9 mouse cellular contexts compared by ENCODE assay signal in the genomic region with DNA sequence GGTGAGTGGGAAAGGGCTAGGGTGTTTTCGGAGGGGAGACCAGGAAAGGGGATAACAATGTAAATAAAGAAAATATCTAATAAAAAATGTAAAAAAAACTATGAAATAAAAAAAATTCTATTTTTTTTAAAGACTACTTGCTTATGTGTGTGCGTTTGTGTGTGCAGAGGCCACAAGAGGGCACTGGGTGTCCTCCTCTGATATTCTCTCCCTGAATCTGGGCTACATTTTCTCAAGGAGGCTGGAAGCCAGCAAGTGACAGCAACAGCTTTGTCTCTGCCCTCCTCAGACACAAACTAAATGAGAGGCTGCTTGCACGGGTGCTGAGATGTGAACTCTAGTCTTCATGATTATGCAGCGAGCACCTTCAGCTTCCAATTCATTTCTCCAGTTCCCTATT. TPM values are rescaled to one million over a fixed set of nuclear protein-coding genes. Genes with fewer than 3 reads are reported as not detected.
DNase-seq lines count a peak whose midpoint lies in the region; ATAC-seq and TF ChIP-seq lines count a peak whose summit lies in the region.
"Had no signal": no experiment of that assay in that cellular context is flagged by ENCODE, and none has a peak within 500 bp of the region (broad histone marks: within the 10 kb centered on the region; RNA-seq: fewer than 3 reads in every experiment).

No protein-coding gene starts in this region.

- no peaks in the 10 kb centered on the region for H3K27me3 ChIP-seq in kidney, adult 2 months (replicated peaks; ENCODE audit: control insufficient read depth, insufficient read depth, low read length)
- no peaks in the 10 kb centered on the region for H3K27me3 ChIP-seq in kidney, embryonic 16.5 days (ENCODE audit: insufficient read depth, low read length)
- H3K27me3 ChIP-seq in liver, embryonic 14.5 days (ENCODE audit: control insufficient read depth, insufficient read depth, low read length): no peaks in the 10 kb centered on the region
- H3K27me3 ChIP-seq in hindbrain, embryonic 12.5 days: no peaks in the 10 kb centered on the region
- H3K27me3 ChIP-seq: limb, embryonic 13.5 days had no signal

- no peak overlapping the region for H3K27ac ChIP-seq in kidney, adult 2 months (ENCODE audit: insufficient read depth, low read depth, low read length)
- H3K27ac ChIP-seq in kidney, embryonic 16.5 days (ENCODE audit: low read length): no peak overlapping the region
- no peak overlapping the region for H3K27ac ChIP-seq in liver, embryonic 14.5 days
- no peak overlapping the region for H3K27ac ChIP-seq in hindbrain, embryonic 12.5 days
- H3K27ac ChIP-seq: limb, embryonic 13.5 days had no signal

- ATAC-seq in kidney, embryonic 16.5 days (ENCODE audit: low FRiP score, low TSS enrichment): no peak
- ATAC-seq in liver, embryonic 14.5 days (ENCODE audit: insufficient read depth): no peak
- ATAC-seq in activated CD4-positive, CD25-positive, alpha-beta regulatory T cell, adult 4 months: no peak
- no peak for ATAC-seq in hindbrain, embryonic 12.5 days (ENCODE audit: low FRiP score)

- H3K9me3 ChIP-seq in kidney, embryonic 16.5 days (ENCODE audit: low read length): no peaks in the 10 kb centered on the region
- H3K9me3 ChIP-seq in liver, embryonic 14.5 days (ENCODE audit: control insufficient read depth, low read length): no peaks in the 10 kb centered on the region
- H3K9me3 ChIP-seq in hindbrain, embryonic 12.5 days (replicated peaks): no peaks in the 10 kb centered on the region
- H3K9me3 ChIP-seq: limb, embryonic 13.5 days had no signal

- peak; percentile 42 for DNase-seq in kidney, adult 2 months
- DNase-seq in CD4-positive helper T cell, adult 2 months (ENCODE audit: low read depth, low spot score): peak; percentile 36
- DNase-seq in NIH3T3 (ENCODE audit: low read depth): peak; percentile 52
- DNase-seq in liver, embryonic 14.5 days (ENCODE audit: low read depth in 3 of 3, low spot score in 3 of 3): no peak
- DNase-seq in layer of hippocampus, postnatal 10 days (ENCODE audit: low spot score in 2 of 2): no peak

- no peaks in the 10 kb centered on the region for H3K4me1 ChIP-seq in kidney, adult 2 months (ENCODE audit: control insufficient read depth, insufficient read depth, low read length)
- no peaks in the 10 kb centered on the region for H3K4me1 ChIP-seq in kidney, embryonic 16.5 days (ENCODE audit: insufficient read depth, low read length)
- H3K4me1 ChIP-seq in liver, embryonic 14.5 days (replicated peaks; ENCODE audit: control insufficient read depth in 2 of 2, insufficient read depth in 2 of 2, low read length in 1 of 2): peaks cover 5 to 18% of the 10 kb centered on the region in 2 experiments; a peak in 2 of 4 replicates
- no peaks in the 10 kb centered on the region for H3K4me1 ChIP-seq in hindbrain, embryonic 12.5 days
- H3K4me1 ChIP-seq: limb, embryonic 13.5 days had no signal

- H3K4me3 ChIP-seq in kidney, adult 2 months (ENCODE audit: insufficient read depth, low read depth, low read length): no peak overlapping the region
- H3K4me3 ChIP-seq in kidney, embryonic 16.5 days (ENCODE audit: low read length): no peak overlapping the region
- no peak overlapping the region for H3K4me3 ChIP-seq in liver, embryonic 14.5 days (ENCODE audit: insufficient read depth in 1 of 2, low read depth in 2 of 2, low read length in 2 of 2)
- no peak overlapping the region for H3K4me3 ChIP-seq in hindbrain, embryonic 12.5 days
- H3K4me3 ChIP-seq: limb, embryonic 13.5 days had no signal

- no peak overlapping the region for H3K9ac ChIP-seq in kidney, embryonic 16.5 days (replicated peaks; ENCODE audit: low read length)
- H3K9ac ChIP-seq in liver, embryonic 14.5 days (replicated peaks): no peak overlapping the region
- H3K9ac ChIP-seq in hindbrain, embryonic 12.5 days: no peak overlapping the region
- H3K9ac ChIP-seq: limb, embryonic 13.5 days had no signal

- TF ChIP-seq EP300 in liver, embryonic 14.5 days (IDR thresholded peaks at IDR 0.05; ENCODE audit: low read depth): no peak

- WGBS in kidney, adult 2 months: 69% methylated on average over 4 of the region's 4 CpGs
- WGBS in kidney, embryonic 16.5 days: 76% methylated on average over 4 of the region's 4 CpGs
- 64% methylated on average over 4 of the region's 4 CpGs for WGBS in liver, embryonic 14.5 days (ENCODE audit: insufficient replicate concordance)
- 73% methylated on average over 4 of the region's 4 CpGs for WGBS in hindbrain, embryonic 12.5 days

- no peak overlapping the region for H3K4me2 ChIP-seq in kidney, embryonic 16.5 days (replicated peaks; ENCODE audit: low read depth, low read length)
- no peak overlapping the region for H3K4me2 ChIP-seq in liver, embryonic 14.5 days (ENCODE audit: low read depth)
- no peak overlapping the region for H3K4me2 ChIP-seq in hindbrain, embryonic 12.5 days (replicated peaks)
- H3K4me2 ChIP-seq: limb, embryonic 13.5 days had no signal

- H3K36me3 ChIP-seq in kidney, adult 2 months (ENCODE audit: control insufficient read depth, insufficient read depth, low read length): no peaks in the 10 kb centered on the region
- H3K36me3 ChIP-seq in kidney, embryonic 16.5 days (ENCODE audit: insufficient read depth, low read length): 0 out of 2 replicates have a peak, but pooled peaks cover 3% of the 10 kb centered on the region
- H3K36me3 ChIP-seq in liver, embryonic 14.5 days (replicated peaks; ENCODE audit: control insufficient read depth, insufficient read depth, low read depth): no peaks in the 10 kb centered on the region
- no peaks in the 10 kb centered on the region for H3K36me3 ChIP-seq in hindbrain, embryonic 12.5 days

- TF ChIP-seq POLR2A in kidney, adult 2 months (IDR thresholded peaks at IDR 0.05; ENCODE audit: low read depth, low read length): no peak

- peak; percentile 48 for TF ChIP-seq CTCF in kidney, adult 2 months (conservative IDR thresholded peaks at IDR 0.05; ENCODE audit: insufficient read depth, insufficient read length, low read depth, low read length)
- TF ChIP-seq CTCF in liver, embryonic 14.5 days (IDR thresholded peaks at IDR 0.05; ENCODE audit: low read depth): peak; percentile 34; the same call in 1 of the 2 replicates

RNA-seq across cellular contexts. Expression of gene Gm43552, which starts 14.4 kb away (rescaled TPM):
- not detected in 2 replicates for polyA plus RNA-seq in kidney, adult 2 months (2012; rRNA removed)
- polyA plus RNA-seq in kidney, embryonic 16.5 days (2015; fragmentation: Nextera tagmentation; extraction: Ambion mirVana): not detected in 2 replicates
- not detected in 2 replicates for polyA plus RNA-seq in liver, embryonic 14.5 days (2012; rRNA removed)
- not detected in 2 replicates for polyA plus RNA-seq in liver, embryonic 14.5 days (2014; fragmentation: Nextera tagmentation; extraction: Ambion mirVana)
- not detected for total RNA-seq in layer of hippocampus, postnatal 10 days (2021)
- polyA plus RNA-seq in activated CD4-positive, CD25-positive, alpha-beta regulatory T cell, adult 4 months (2017; shearing (Covaris generic)): not detected
- polyA plus RNA-seq in hindbrain, embryonic 12.5 days (2016; fragmentation: Nextera tagmentation; extraction: Ambion mirVana): not detected in 2 replicates
- polyA plus RNA-seq: limb, embryonic 13.5 days had no signal

RNA-seq across cellular contexts. Expression of gene Ugdh, which starts 42.5 kb away (rescaled TPM):
- polyA plus RNA-seq in kidney, adult 2 months (2012; rRNA removed): 29.6 and 31.2 TPM in 2 replicates
- polyA plus RNA-seq in kidney, embryonic 16.5 days (2015; fragmentation: Nextera tagmentation; extraction: Ambion mirVana): 103 and 109 TPM in 2 replicates
- 4.2 and 6.7 TPM in 2 replicates for polyA plus RNA-seq in liver, embryonic 14.5 days (2012; rRNA removed)
- 13.2 and 14.1 TPM in 2 replicates for polyA plus RNA-seq in liver, embryonic 14.5 days (2014; fragmentation: Nextera tagmentation; extraction: Ambion mirVana)
- 10 to 100 TPM; 27.7 to 33.7 TPM for total RNA-seq in layer of hippocampus, postnatal 10 days (2021)
- polyA plus RNA-seq in activated CD4-positive, CD25-positive, alpha-beta regulatory T cell, adult 4 months (2017; shearing (Covaris generic)): 10 to 100 TPM; 11.0 to 14.7 TPM
- polyA plus RNA-seq in hindbrain, embryonic 12.5 days (2016; fragmentation: Nextera tagmentation; extraction: Ambion mirVana): 93.6 and 97.0 TPM in 2 replicates

RNA-seq across cellular contexts. Expression of gene Smim14, which starts 58.8 kb away (rescaled TPM):
- polyA plus RNA-seq in kidney, adult 2 months (2012; rRNA removed): 111 and 114 TPM in 2 replicates
- polyA plus RNA-seq in kidney, embryonic 16.5 days (2015; fragmentation: Nextera tagmentation; extraction: Ambion mirVana): 101 and 106 TPM in 2 replicates
- 15.4 and 15.8 TPM in 2 replicates for polyA plus RNA-seq in liver, embryonic 14.5 days (2012; rRNA removed)
- polyA plus RNA-seq in liver, embryonic 14.5 days (2014; fragmentation: Nextera tagmentation; extraction: Ambion mirVana): 39.9 and 45.2 TPM in 2 replicates
- 100 to 1,000 TPM; 141 to 152 TPM for total RNA-seq in layer of hippocampus, postnatal 10 days (2021)
- 100 to 1,000 TPM; 137 to 154 TPM for polyA plus RNA-seq in activated CD4-positive, CD25-positive, alpha-beta regulatory T cell, adult 4 months (2017; shearing (Covaris generic))
- polyA plus RNA-seq in hindbrain, embryonic 12.5 days (2016; fragmentation: Nextera tagmentation; extraction: Ambion mirVana): 154 and 157 TPM in 2 replicates

RNA-seq across cellular contexts. Expression of gene Ube2k, which starts 58.8 kb away (rescaled TPM):
- 23.1 and 35.1 TPM in 2 replicates for polyA plus RNA-seq in kidney, adult 2 months (2012; rRNA removed)
- 158 and 173 TPM in 2 replicates for polyA plus RNA-seq in kidney, embryonic 16.5 days (2015; fragmentation: Nextera tagmentation; extraction: Ambion mirVana)
- polyA plus RNA-seq in liver, embryonic 14.5 days (2012; rRNA removed): 20.4 and 60.5 TPM in 2 replicates
- polyA plus RNA-seq in liver, embryonic 14.5 days (2014; fragmentation: Nextera tagmentation; extraction: Ambion mirVana): 64.7 and 67.2 TPM in 2 replicates
- total RNA-seq in layer of hippocampus, postnatal 10 days (2021): 100 to 1,000 TPM; 140 to 150 TPM
- 100 to 1,000 TPM; 107 to 115 TPM for polyA plus RNA-seq in activated CD4-positive, CD25-positive, alpha-beta regulatory T cell, adult 4 months (2017; shearing (Covaris generic))
- polyA plus RNA-seq in hindbrain, embryonic 12.5 days (2016; fragmentation: Nextera tagmentation; extraction: Ambion mirVana): 192 and 193 TPM in 2 replicates

Comparison
In these comparisons a context has a peak if more than half of its experiments do, and no peak if none do; other contexts are left out.
1. DNase-seq: peak in kidney, adult 2 months (single experiment), CD4-positive helper T cell, adult 2 months (single experiment) and NIH3T3 (single experiment); none in liver, embryonic 14.5 days (0 of 3) and layer of hippocampus, postnatal 10 days (0 of 2).